Mouse (Mus musculus): ENCODE results near the gene Adgra1.

Gene Adgra1

DNA sequence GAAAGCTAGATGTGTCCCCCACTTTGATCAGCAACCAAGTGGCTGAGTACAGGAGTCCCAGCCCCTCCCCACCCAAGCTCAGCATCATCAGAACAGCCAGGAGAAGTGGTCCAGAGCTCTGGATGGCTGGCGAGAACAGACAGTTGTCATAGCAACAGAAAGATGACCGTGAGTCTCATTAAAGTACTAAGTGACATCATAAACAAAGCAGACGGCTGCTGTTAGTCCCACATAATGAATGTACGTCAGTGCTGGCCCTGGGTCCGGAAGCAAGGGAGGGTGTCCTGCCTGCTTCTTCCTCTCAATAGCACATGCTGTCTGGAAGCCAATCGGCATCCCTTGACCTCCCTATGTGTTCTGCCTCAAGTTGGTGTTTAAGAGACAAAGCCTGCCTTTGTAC, 16.2 kb downstream of the Adgra1 start:
- no peak for DNase-seq (ENCODE audit: low spot score)

- no peak for DNase-seq (ENCODE audit: low spot score)
Observed at GRCm38 (mm10) chr7:139850677-139851076, 16.7 kb downstream of the Adgra1 start.

DNA sequence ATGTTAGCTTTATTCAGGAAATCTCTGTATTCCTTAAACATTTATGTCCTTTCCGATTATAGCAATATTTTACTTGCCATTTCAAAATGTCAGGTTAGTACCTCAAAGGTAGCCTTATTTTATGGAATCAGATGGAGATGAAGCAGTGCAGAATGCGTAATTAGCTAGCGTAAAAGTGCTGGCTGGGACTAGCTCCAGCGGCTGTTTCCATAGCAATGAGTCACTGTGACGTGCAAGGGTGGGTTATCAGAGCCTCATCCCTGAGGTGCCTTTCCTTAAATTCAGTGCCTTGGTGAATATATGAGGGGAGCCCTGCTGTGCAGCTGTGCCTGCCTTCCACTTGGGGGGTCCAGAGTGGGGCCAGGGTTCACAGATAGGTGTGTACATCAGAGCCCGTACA, 17.1 kb downstream of the Adgra1 start:
- no peak for DNase-seq (ENCODE audit: low spot score)

- no peak for DNase-seq (ENCODE audit: low spot score)
Observed at GRCm38 (mm10) chr7:139855261-139855660, 21.3 kb downstream of the Adgra1 start.

GRCm38 (mm10) chr7:139861411-139861810, 27.4 kb downstream of the Adgra1 start:
- DNase-seq (ENCODE audit: low spot score) = peak; percentile 64

GRCm38 (mm10) chr7:139863076-139863475, 29.1 kb downstream of the Adgra1 start:
- no peak for DNase-seq (ENCODE audit: low spot score)

- no peak for DNase-seq (ENCODE audit: low spot score)
Observed at GRCm38 (mm10) chr7:139864253-139864652, 30.3 kb downstream of the Adgra1 start.

DNA sequence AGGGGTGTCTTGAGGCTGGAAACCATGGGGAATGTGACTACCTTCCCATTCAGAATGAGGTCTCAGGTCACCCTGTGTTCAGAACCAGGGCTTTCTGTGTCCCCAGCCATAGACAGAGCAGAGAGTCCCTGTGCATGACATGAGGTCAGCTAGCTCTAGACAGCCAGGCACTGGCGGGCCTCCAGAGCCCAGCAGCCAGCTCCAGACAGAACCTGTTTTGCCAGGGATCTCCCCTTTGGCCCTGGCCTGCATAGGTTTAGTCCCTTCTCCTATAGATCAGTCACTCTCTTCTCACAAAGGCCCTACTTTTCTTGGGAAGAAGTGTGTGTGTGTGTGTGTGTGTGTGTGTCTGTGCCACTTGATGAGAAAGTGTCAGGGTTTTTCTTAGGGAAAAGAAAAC, 30.9 kb downstream of the Adgra1 start:
- no peak for DNase-seq (ENCODE audit: low spot score)

- no peak for DNase-seq (ENCODE audit: low spot score)
Observed at GRCm38 (mm10) chr7:139871014-139871413, 37.0 kb downstream of the Adgra1 start.

- DNase-seq (ENCODE audit: low spot score) = no peak
Observed at GRCm38 (mm10) chr7:139877167-139877792, 43.3 kb downstream of the Adgra1 start.

- no peak for DNase-seq (ENCODE audit: low spot score)
Observed at GRCm38 (mm10) chr7:139878122-139878521, 44.1 kb downstream of the Adgra1 start.

- no peak for DNase-seq (ENCODE audit: low spot score)
Observed at GRCm38 (mm10) chr7:139878621-139879020, 44.6 kb downstream of the Adgra1 start.

- DNase-seq (ENCODE audit: low spot score) = no peak
Observed at GRCm38 (mm10) chr7:139883545-139883944, 49.6 kb downstream of the Adgra1 start.

- DNase-seq (ENCODE audit: low spot score) = no peak
Observed at GRCm38 (mm10) chr7:139891779-139892178, 57.8 kb downstream of the Adgra1 start.

DNA sequence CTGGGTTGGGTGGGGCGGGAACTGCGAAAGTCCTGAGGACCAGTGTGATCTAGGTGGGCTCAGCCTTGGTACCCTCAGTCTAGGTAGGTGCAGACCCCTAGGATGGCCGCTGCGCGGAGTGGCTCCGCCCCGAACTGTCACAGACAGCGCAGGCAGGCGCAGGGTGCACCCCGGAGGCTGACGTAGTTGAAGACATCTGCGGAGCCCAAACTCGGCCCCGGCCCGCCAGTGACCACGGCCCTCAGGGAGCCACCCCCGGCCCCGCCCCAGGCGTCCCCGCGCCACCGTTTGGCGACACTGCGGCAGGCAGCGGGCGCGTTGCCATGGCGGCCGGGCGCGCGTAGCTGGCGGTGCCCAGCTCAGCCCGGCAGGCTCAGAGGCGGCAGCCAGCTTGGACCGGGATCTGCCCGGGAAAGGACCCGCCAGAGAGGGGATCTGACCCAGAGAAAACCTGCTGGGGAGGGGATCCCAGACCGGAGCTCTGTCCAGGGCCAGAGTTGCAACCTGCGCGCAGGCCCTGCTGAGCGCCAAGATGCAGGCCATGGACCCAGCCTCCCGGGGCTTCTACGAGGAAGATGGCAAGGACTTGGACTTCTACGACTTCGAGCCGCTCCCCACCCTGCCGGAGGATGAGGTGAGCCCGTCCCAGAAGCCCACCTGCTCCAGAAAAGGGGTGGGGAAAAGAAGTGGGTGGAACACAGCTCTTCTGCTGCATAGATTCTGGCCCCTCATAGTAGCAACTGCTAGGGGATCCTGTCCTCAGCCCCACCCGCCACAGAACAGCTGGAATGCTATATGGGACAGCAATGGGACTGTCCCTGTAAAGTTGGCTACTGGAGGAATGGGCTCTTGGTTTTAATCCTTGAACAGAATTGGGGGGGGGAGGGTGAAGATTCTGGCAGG, 60.9 kb downstream of the Adgra1 start, which contains the start of gene Kndc1:
Gene Kndc1, plus strand, starts transcription at position 42 of the 903 bp plus-strand sequence.
- peak; percentile 74 for DNase-seq (ENCODE audit: low spot score)

DNA sequence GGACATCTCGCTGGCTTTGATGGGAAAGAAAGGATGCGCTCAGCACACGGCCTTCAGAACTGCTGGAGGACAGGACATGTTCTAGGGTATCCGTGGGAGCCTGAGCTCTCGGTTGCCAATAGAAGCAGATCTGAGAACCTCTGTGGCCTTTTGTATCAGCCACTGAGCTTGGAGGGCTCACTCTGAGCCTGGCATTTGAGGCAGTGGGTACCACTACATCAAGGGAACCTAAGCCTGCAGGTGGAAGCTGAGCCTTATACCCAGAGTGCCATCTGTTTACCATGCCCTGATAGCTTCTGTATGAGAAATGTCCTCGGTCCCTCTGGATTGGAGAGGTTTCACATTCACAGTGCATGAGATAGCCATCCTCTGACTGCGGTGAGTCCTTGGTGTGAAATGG, 62.3 kb downstream of the Adgra1 start:
- no peak for DNase-seq (ENCODE audit: low spot score)

DNA sequence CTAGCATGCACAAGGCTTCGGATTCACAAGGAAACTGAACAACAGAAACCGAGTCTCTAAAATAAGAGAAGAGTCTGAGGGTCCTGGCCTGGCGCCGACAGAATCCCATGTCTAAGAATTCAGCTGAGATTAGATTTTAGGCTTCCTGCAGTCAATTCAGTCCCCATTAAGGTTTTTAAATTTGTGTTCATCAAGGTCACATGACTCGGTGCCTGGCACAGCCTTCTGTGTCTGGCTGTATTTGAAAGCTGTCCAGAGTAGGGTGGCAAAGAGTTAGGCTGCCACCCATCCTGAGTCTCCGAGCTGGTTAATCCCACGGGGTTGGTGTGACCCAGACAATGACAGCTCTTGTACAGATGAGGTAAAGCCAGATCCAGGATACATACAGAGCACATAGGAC, 62.8 kb downstream of the Adgra1 start:
- no peak for DNase-seq (ENCODE audit: low spot score)

- no peak for DNase-seq (ENCODE audit: low spot score)
Observed at GRCm38 (mm10) chr7:139898606-139899005, 64.6 kb downstream of the Adgra1 start.

DNA sequence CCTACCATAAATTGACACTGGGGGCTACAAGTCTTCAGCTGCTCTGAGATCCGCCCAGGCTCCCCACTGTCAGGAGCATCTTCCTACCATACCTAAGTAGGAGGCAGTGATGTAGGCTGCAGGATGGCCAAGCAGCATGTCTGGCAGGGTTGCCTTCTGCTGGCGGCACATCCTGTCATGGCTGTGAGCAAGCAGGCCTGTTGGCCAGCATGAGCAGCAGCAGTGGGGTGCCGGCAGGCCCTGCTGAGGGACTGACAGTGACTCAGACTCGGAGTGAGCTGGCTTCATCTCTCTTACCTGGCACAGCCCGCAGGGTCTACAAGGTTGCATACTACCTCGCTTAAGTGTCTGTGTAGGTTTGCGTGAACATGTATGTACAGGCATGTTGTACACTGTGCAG, 65.5 kb downstream of the Adgra1 start:
- no peak for DNase-seq (ENCODE audit: low spot score)

- no peak for DNase-seq (ENCODE audit: low spot score)
Observed at GRCm38 (mm10) chr7:139900456-139900855, 66.5 kb downstream of the Adgra1 start.

- no peak for DNase-seq (ENCODE audit: low spot score)
Observed at GRCm38 (mm10) chr7:139900896-139901295, 66.9 kb downstream of the Adgra1 start.

- DNase-seq (ENCODE audit: low spot score) = no peak
Observed at GRCm38 (mm10) chr7:139901981-139902380, 68.0 kb downstream of the Adgra1 start.

DNA sequence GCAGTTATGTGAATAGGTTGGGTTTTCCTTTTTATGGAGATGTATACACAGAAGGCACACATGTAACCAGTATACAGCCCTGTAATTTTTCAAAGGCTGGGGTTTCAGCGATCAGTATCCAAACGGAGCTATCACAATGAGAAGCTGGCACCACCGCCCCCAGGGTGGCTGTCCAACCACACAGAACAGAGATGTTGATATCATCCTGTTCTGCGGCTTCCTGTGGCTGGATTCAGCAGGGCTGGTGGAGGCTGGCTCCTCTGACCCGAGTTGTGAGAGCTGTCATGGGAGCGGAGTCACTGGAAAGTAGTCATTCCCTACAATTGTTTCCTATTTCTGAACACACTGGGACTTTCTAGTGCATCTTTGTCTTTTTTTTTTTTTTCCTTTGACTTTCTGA, 71.3 kb downstream of the Adgra1 start:
- no peak for DNase-seq (ENCODE audit: low spot score)
